Comparison of ENCODE assay signal across 17 mouse cellular contexts in the genomic region with DNA sequence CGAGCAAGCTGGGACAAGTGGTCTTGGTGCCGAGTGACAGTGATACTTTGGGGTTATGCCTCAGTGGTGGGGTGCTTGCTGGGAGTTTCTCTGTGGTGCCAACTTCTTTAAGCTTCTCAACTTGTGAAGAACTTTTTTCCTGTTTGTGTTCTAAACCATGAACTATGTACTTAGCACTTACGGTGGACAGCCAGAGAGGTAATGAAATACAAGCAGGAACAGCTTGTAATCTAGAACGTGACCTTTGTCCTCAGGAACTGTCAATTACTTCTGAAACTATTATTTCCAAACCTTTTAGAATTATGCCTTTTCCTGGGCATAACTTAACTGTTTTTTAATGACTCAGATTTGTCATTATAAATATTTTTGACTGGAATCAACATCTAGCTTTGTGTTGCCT. TPM values are rescaled to one million over a fixed set of nuclear protein-coding genes. Genes with fewer than 3 reads are reported as not detected.
DNase-seq lines count a peak whose midpoint lies in the region; TF ChIP-seq lines count a peak whose summit lies in the region.
"Had no signal": no experiment of that assay in that cellular context is flagged by ENCODE, and none has a peak within 500 bp of the region (broad histone marks: within the 10 kb centered on the region; RNA-seq: fewer than 3 reads in every experiment).

No protein-coding gene starts in this region.

- no peak for TF ChIP-seq CTCF in heart, adult 2 months (IDR thresholded peaks at IDR 0.05)

- intact Hi-C loops in heart, adult 2 months (cut with DNase I): no loop called here
- intact Hi-C loops in heart, postnatal 36 days (cut with DNase I): loop anchor here (1.0 kb wide), 1 partner anchor 22 kb away; the partner anchor contains the start of gene Adora2a

- no peak overlapping the region for H3K4me3 ChIP-seq in heart, adult 2 months
- H3K4me3 ChIP-seq: forebrain, embryonic 13.5 days; limb, embryonic 15.5 days; stomach, embryonic 15.5 days had no signal

- H3K9ac ChIP-seq in heart, adult 2 months (ENCODE audit: low read depth, low read length): no peak overlapping the region
- H3K9ac ChIP-seq: forebrain, embryonic 13.5 days; hindbrain, embryonic 14.5 days; limb, embryonic 15.5 days; stomach, embryonic 15.5 days had no signal

- no peak for DNase-seq in heart, adult 2 months
- no peak for DNase-seq in heart, postnatal 36 days
- DNase-seq in kidney, adult 9 months: peak; percentile 77
- DNase-seq in kidney, adult 18-20 months: no peak
- peak; percentile 8 for DNase-seq in testis, postnatal 10 days (ENCODE audit: low spot score)
- no peak for DNase-seq in testis, postnatal 14 days (ENCODE audit: low spot score)
- DNase-seq in spleen, adult 12 weeks (ENCODE audit: low spot score): no peak
- DNase-seq: adrenal gland, postnatal 14 days; cerebellum, adult 8-10 months; cerebellum, postnatal 36 days; left cerebral cortex, postnatal 4 days; lung, adult 2 months; lung, postnatal 14 days had no signal

- H3K27ac ChIP-seq in heart, adult 2 months: peak overlapping the region; percentile 45
- H3K27ac ChIP-seq: forebrain, embryonic 13.5 days; hindbrain, embryonic 14.5 days; limb, embryonic 15.5 days; stomach, embryonic 15.5 days had no signal

- H3K4me1 ChIP-seq in heart, adult 2 months (ENCODE audit: control insufficient read depth, insufficient read depth, low read length): peaks cover 10% of the 10 kb centered on the region
- H3K4me1 ChIP-seq: forebrain, embryonic 13.5 days; stomach, embryonic 15.5 days had no signal

- H3K79me2 ChIP-seq in heart, adult 2 months (replicated peaks; ENCODE audit: control insufficient read depth, insufficient read depth, low read length): no peaks in the 10 kb centered on the region

- WGBS in heart, adult 2 months: 44% methylated on average over 4 of the region's 4 CpGs

- H3K27me3 ChIP-seq in heart, adult 2 months (ENCODE audit: control insufficient read depth, insufficient read depth, low read length): no peaks in the 10 kb centered on the region
- H3K27me3 ChIP-seq: forebrain, embryonic 13.5 days; limb, embryonic 15.5 days; stomach, embryonic 15.5 days had no signal

- H3K36me3 ChIP-seq in heart, adult 2 months (ENCODE audit: control insufficient read depth, insufficient read depth, low read length): peaks cover 6% of the 10 kb centered on the region

- TF ChIP-seq POLR2A in heart, adult 2 months (IDR thresholded peaks at IDR 0.05; ENCODE audit: insufficient read depth, low read depth, low read length): no peak

- TF ChIP-seq EP300 in heart, adult 2 months (IDR thresholded peaks at IDR 0.05; ENCODE audit: insufficient read depth, low read depth, low read length): no peak

RNA-seq across cellular contexts. Expression of gene Adora2a, which starts 22.3 kb away (rescaled TPM):
- total RNA-seq in heart, adult 2 months (2021): 1 to 10 TPM; 7.1 to 7.2 TPM
- 14.3 and 18.1 TPM in 2 replicates for polyA plus RNA-seq in heart, adult 2 months (2012; rRNA removed)
- 10 to 100 TPM in 1 of 2 experiments, 1 to 10 TPM in 1; 9.2 to 16.7 TPM for total RNA-seq in heart, postnatal 36 days (2021)

Comparison
In these comparisons a context has a peak if more than half of its experiments do, and no peak if none do; other contexts are left out.
1. DNase-seq: peak in kidney, adult 9 months (single experiment) and testis, postnatal 10 days (single experiment); none in heart, adult 2 months (0 of 2), heart, postnatal 36 days (0 of 2), kidney, adult 18-20 months (single experiment), testis, postnatal 14 days (single experiment) and spleen, adult 12 weeks (single experiment).